Mouse (Mus musculus) embryonic fibroblast, embryonic 13.5 days (primary cell): ENCODE results near the gene Tmem86a.

ENCODE experiments used
- CTCF ChIP-seq: IDR thresholded peaks from 2 replicates; pipeline ENCODE4 v1.5.1; 2011; ENCODE audit warnings: mild to moderate bottlenecking, control low read depth, low read length, moderate library complexity, borderline replicate concordance; ENCODE audit not compliant: insufficient read depth
- POLR2A ChIP-seq: IDR thresholded peaks from 2 replicates; pipeline ENCODE4 v1.6.1; 2011; ENCODE audit warnings: low read depth, mild to moderate bottlenecking, control low read depth, low read length, moderate library complexity

GRCm38 (mm10) chr7:47030517-47031193 is 19.7 kb upstream of the Tmem86a start:
- TF ChIP-seq CTCF (no peak), POLR2A (no peak)
